Mouse (Mus musculus): ENCODE measurements around the gene Rbms3.

Gene Rbms3

DNA sequence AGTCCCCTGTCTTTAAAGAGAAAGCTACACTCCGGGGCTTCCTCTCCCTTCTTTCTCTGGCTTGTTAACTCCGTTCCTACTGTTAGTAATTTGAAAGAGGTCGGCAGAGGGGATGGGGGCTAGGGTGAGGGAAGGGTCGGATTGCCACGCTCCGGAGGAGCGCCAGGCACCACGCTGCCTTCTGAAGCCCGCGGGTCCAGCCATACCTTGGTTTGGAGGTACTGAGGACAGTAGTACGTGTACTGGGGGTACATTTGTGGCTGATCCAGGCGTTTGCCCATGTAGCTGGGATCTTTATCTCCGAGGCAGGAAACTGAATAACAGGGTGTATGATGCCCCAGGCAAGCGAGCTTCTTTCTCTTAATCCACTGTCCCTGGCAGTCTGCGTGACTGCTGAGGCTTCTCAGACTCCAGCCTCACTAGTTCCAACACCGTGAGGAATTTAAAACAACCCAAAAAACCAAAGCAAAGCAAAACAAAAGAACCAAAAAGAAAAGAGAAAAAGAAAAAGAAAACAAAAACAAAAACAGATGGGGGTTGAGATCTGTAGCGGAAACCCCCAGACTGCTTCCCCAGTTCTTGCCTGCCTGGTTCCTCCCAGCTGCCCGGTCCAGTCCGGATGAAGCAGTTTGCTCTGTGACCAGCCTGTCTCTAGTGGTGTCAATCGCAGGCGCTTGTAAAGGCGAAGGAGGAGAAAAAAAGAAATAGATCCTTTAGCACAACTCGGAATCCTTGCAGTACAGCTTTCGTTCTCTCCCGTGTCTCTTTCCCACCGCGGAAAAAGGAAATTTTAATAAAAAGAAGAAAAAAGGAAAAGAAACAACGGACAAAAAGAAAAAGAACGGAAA is 378.0 kb downstream of the Rbms3 start:
- DNase-seq (ENCODE audit: low spot score), result no peak

DNA sequence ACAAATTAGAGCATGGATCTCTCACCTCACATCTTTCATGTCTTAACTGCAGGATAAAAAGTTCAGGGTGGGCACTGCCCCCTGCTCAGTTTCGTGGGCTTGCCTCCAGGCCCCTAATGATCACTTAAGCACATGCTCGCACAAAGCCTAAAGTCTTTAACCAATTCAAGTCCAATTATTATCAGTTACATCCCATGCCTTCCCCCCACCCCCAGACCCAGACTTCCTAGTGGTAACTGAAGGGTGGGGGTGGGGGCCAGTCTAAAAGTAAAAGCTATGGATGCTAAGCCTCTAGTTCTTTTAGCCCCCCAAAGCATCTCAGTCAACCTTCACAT is 378.9 kb downstream of the Rbms3 start:
- DNase-seq (ENCODE audit: low spot score), result no peak

DNA sequence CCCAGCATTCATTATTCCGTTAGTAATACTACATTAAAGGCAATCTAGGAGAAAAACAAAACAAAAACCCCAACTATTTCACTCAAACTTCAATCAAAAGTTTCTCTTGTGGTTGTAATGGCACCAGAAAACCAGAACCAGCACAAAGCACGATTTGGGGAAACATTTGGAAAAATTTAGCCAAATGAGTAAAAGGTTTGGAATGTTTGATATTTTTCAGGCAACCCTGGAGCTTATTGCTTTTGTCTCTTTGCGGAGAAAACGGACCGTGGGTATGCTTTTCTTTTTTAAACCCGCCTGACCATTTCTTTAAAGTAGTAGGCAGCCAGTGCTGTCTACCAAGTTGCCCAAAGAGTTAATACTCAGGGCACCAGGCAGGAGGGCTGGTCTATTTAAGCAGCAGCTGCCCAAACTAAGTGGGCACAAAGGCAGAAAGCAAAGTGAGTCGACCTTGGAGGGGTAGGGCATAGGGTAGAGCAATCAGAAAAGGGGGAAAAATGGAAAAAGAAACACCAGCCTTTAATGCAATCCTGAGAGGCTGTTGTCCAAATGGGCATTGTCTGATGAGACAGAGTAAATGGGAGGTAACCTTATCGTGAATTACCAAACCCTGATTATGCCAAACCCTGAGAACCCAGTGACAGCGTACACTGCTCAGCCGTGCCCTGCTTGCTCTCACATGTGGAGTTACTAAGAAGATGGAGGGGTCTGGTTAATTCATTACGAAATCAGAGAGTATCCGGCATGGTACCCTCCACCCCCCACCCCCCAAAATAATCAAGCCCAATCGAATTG is 379.5 kb downstream of the Rbms3 start:
- no peak for DNase-seq (ENCODE audit: low spot score)

DNA sequence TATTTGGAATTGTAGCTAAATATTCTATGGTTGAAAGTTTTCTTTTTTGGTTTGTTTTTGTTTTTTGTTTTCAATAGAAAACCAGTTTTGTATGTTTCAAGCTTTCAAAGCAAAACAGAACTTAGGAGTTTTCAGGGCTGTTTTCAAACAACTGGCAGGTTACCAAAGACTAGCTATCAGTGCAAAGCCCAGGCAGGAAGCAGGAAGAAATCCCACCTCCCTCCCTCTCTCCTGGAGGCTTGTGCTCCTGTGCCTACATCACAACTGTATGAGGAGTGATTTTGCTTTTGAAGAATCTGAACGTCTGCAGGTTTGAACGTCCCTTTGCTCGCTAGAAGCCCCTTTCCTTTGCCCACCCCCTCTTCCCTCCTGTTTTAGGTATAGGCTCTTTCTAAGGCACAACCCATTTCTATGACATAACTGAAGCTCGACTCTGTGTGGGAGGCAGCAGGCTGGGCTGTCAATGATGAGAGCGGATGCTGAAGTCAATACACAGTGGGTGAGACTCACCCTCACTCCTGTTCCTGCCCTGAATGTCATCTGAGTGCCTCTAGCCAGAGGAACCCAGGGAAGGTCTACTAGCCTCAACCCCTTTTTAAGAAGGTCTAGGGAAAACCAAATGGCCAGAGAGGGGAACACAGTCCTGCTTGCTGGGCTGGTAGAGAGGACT is 382.3 kb downstream of the Rbms3 start:
- no peak for DNase-seq (ENCODE audit: low spot score)

DNA sequence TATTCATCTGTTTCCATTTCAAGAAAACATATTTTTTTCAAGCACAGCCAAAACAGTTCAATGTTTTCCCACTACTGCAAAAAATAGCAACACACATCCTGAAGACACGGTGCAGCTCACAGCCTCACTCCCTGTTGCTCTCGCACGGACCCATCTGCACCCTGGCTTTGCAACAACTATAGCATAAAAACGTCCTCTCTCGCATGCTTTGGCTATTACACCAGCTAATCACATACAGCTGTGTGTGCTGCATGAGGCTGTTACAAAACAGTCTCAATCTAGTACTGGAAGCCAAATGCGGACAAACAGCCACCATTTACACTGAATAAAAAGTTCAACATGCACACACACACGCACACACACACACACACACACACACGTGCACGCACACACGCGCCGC is 383.5 kb downstream of the Rbms3 start:
- no peak for DNase-seq (ENCODE audit: low spot score)

DNA sequence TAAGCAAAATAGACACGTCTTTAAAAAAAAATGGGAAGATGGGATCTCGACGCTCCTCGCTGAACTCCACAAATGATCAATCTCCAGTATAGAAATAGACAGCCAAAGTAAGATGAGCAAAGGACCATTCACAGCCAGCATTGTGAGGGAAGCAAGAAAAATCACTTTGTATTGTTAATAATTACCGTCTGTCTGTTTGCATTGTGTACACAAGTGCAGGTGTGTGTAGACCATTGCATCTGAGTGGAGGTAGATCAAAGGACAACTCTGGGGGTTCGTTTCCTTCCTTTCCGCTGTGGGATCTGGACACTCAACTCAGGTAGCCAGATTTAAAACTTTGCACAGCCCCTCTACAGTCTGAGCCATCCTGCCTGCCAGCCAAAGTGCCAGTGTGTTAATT is 386.3 kb downstream of the Rbms3 start:
- no peak for DNase-seq (ENCODE audit: low spot score)

DNA sequence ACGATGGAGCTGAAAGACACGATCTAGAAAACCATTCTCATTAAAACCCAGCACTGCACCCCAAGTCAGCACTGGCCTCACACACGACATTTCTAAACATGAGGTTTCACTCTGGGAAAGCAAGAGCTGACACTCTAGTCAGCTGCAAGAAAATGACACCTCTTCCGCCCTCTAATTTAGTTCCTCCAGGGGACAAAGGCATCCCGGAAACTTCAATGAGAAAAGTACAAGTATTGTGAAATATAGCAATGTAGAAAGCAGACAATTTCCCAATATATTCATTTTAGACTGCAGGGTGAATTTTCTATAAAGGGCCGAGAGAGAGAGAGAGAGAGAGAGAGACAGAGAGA is 395.0 kb downstream of the Rbms3 start:
- DNase-seq (ENCODE audit: low spot score), result no peak

DNA sequence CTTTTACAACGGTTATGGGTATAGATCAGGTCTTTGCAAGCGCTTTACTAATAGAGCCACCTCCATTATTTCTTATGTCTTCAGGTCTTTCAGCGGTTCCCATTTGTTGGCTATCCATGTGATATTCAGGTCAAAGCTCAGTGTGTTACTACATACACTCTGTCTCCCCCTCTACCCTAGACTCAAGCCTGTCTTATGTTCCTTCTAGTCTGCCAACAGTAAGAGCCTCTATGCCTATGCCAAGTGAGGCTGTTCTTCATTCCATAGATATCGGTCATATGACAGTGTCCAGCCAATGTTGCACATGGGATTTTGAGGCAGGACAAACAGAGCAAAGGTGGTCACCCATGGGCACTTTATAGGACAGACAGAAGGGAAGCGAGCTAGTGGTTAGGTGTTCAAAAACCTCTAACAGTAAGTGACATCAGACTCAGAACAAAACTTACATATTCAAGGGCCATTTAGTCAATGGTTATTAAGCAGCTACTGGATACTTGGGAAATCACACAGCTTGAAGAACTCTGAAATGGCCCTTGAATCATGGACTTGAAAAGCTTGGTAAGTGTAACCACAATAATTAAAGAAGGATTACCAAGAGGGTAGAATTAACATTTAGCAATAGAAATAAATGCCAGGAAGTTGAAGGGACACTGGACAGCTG is 395.5 kb downstream of the Rbms3 start:
- no peak for DNase-seq (ENCODE audit: low spot score)

DNA sequence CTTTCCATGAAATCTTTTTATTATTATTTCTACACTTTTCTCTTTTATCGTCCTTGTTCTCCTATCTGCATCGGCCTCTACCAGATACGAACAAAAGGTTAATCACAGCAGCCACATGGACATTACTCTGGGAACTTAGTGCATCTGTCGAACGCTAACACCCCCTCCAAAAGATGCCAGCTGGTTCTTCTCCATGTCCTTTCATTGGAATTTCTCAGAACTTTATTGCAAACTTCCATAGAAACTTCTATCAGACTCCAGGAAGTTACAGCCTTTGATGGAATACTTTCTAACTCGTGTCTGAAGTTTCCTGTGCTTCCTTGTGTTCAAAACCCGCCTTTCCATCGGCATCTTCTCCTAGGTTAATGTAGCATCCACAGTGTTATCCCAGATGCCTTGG is 407.0 kb downstream of the Rbms3 start:
- no peak for DNase-seq (ENCODE audit: low spot score)

DNA sequence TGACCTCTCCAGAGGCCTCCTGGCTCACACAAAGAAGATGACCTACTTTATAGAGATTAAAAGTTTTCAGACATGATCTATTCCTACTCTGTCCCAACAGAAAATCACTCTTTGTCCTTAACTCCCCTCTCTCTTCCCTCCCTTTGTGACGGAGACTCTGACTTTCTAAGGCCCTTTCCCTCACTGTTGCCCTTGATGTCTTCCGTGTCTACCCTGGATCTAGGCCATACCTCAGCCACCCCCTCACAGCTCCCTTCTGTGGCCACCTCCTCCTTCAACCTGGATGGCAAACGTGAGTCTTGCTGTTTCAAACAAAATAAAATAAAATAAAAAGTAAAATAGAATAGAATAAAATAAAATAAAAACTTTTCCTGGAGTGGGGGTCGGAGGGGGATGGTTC is 408.2 kb downstream of the Rbms3 start:
- DNase-seq (ENCODE audit: low spot score), result no peak

DNA sequence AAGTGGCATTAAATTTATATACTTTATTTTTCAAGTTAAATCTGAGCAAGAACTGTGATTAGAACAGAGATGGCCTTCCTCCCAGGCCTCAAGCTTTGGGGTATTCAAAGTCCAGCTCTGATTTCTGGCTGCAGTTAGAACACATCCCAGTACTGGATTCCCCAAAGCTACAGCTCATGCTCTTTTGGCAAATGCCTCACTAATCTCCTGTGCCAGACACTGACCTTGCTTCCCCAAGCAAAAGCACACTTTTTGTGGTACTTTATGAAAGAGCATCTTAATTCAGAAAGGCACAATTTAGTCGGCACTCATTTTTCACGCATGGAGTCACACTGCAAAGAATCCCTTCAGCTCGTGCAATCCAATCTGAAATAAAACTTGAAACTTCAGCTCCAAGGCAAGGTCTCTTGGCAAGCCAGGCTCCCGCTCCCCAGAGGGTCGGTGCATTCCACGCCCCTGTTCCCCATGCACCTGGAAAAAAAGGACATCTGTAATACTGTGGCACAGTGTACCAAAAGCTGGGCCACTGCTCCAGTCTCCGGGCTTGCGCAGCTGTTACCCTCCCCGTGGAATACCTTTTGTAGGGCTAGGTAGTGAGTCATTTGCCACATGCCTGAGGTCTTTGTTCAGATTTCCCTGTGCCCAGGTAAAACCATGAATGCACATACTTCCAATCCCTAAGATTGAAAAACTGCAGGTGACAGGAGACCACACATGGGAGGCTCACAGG is 413.5 kb downstream of the Rbms3 start:
- DNase-seq (ENCODE audit: low spot score), result no peak

DNA sequence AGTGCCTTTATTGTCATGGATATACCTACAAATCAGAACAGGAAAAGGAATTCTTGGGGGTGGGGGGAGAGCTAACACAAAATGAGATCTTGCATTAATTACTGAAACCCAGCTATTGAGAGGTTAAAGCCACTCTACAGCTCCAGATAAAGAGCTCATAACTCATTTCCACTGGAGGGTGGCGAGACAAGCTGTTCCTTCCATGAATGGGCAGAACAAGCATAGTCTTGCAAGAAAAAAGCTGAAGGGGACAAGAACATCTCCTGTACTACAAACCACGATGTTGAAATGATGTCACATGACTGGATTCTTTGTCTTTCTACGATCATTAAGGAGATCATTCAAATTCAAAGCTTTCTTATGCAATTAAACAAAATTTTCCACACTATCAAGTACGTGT is 417.7 kb downstream of the Rbms3 start:
- DNase-seq (ENCODE audit: low spot score), result no peak

DNA sequence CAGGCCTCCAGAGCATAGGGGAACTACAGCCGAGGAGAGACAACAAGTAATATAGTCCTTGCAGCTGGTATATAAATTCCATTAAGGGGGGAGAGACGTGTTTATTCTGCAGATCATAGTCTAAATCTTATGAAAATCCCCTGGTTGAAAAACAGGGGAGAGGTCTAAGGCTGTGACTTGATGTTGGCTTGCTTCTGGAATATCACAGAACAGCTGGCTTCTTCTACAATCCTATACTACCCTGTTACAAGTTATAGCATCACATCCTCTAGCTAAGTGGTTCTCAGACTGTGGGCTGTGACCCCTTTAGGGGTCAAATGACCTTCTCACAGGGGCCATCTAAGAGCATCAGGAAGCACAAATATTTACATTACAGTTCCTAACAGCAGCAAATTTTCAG is 419.4 kb downstream of the Rbms3 start:
- DNase-seq (ENCODE audit: low spot score), result no peak

DNA sequence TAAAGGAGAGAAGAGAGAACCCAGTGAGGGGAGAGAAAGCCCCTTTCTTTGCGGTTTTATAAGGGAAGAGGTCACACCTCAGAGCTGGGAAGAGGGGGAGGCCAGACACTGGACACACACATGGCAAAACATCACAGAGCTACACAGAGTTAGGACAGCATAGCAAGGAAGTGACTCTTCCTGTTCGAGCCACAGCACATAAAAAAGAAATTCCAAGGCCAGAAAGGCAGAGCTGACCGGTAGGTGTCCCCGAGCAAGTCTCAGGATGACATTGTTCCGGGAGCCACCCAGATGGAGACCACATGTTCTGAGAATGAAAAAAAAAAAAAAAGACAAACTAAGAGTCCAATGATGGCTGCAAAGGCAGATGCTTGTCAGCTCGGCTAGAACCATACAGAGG is 424.3 kb downstream of the Rbms3 start:
- DNase-seq (ENCODE audit: low spot score), result no peak

DNA sequence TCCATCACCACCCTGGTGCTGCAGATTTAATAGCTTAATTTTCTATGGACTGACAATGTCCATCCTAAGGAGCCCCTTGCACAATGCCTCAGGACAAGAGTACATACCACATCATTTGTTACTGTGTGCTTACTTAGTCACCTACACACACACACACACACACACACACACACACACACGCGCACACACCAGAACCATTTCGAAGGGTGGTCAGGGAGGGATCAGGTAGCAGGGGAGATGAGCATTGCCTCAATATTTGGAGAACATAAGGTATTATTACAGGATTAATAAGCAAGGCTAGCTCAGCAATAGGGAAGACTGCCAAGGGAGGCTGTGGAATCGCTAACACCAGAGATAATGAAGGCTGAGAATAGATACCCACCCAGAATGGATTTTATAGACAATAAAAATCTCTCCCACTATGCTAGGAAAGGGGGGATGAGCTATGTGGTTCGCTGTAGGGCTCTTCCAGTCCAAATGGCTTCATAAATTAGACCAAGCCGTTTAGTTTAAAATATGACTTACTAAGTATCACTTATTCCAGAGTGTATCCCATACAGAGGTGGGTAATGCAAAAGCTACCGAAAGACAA is 429.6 kb downstream of the Rbms3 start:
- no peak for DNase-seq (ENCODE audit: low spot score)

DNA sequence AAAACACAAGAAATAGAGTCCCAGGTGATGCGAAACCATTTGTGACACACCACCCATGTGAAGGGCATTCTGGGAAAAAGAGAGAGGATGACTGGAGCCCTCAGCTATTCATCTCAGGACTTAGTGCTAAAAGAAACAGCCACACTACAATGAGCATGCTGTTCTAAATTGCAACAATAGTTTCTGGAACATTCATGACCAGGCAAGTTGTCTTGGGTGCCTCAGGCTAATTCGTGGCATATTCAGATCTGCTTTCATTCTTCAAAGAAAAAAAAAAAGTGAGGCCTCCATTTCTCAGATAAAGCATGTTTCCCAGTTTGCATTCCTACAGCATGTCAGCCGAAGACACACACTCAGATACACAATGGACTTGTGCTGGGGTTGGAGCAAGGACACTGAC is 432.2 kb downstream of the Rbms3 start:
- no peak for DNase-seq (ENCODE audit: low spot score)

DNA sequence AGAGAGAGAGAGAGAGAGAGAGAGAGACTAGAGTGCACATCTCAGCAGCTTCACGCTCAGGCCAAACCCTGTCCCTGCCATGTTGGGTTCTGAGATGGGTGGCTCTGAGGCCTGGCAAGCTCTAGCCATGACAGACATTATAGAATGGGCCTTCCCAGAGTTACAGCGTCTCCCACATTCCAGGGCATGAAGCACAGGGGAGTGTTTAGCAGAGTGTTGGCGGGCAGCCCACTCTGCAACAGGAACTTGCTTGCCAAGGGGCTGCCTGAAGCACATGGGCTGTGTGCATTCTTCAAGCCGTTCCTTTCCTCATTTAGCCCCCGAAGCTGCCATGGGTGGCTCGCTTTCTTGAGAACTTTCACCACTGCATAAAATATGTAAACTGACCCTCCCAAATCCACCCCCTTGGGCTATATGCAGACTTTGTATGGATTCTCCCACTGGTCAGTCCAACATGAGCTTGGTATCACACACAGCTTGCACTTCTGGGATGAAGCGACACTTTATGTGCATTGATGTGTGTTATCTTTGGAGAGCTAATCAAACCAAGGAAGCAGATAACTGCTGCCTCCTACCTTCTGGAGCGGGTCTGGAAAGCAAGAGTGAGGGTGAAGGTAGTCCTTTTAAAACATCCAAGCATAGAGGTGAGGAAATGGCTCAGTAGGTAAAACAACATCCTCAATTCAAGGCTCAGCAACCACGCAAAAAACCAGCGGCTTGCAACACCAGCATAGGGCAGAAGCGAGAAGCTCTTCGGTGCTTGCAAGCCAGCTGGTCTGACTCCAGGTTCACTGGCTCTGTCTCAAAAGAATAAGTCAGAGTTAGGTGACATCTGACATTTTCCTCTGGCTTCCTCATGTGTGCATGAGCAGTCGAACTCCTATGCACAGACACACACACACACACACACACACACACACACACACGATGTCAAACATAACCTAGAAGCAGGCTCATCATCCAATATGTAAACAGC is 436.9 kb downstream of the Rbms3 start:
- DNase-seq (ENCODE audit: low spot score), result no peak

DNA sequence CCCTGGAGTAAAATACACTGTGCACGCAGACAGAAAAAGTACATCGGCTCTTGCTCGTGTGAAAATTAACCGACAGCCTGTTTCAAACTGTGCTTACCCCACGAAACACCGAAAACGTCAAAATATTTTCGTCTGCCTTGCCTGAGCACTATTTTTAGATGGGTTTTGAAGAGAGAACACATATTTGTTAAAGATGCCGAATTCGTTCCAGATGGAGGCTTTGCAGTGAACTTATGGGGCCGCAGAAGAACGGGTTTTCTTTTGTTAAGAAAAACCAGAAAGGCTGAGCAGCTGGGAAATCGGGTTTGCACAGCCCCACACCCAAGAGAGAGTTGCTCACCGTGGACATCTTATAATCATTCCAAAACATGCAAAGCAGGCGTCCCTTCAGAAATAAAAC is 437.6 kb downstream of the Rbms3 start:
- DNase-seq (ENCODE audit: low spot score), result no peak

DNA sequence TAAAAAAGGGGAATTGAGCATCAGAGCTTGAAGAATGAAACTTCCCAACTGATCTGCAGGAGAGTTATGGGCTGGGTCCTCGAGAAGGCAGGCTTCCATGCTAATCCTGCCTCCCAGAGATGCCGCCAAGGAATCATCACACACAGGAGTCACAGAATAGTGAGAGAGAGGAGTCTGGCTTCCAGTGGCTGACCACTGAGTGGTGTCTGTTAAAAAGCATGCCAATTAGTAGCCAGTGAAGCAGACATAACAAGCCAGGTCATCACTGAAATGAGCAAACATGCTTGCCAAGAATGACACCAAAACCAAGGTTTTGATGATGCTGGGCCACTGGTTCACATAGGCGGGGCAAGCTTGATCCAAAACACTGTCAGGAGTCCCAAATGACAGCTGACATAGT is 441.3 kb downstream of the Rbms3 start:
- DNase-seq (ENCODE audit: low spot score), result no peak
